Mouse (Mus musculus) ES-Bruce4 (cell line): Measurements from ENCODE around the gene Htr1f.

Experiments
- CTCF ChIP-seq: IDR thresholded peaks from one replicate; pipeline ENCODE4 v1.8.1; 2011; ENCODE audit warnings: low read depth, low read length
- EP300 ChIP-seq: IDR thresholded peaks from 2 replicates; pipeline ENCODE4 v1.6.1; 2011; ENCODE audit warnings: low read depth, low read length; ENCODE audit not compliant: insufficient read depth
- POLR2A ChIP-seq: IDR thresholded peaks from one replicate; pipeline ENCODE4 v1.8.1; 2011; ENCODE audit warnings: low read length; ENCODE audit not compliant: insufficient read depth

DNA sequence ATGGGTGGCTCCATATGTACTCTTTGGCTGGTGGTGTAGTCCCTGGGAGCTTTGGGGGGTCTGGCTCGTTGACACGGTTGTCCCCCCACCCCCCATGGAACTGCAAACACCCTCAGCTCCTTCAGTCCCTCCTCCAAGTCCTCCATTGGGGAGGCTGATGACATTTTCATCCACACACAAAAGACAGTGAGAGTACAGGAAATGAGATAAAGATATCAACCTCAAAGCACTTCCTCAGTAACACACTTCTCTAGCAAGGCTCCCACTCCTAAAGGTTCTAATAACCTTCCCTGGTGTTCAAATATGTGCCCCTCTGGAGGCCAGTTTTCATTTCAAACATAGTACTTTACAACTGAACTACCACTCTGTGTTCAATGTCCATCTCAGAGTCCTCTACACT is 118.6 kb downstream of the Htr1f start:
- TF ChIP-seq EP300 (no peak), CTCF (no peak), POLR2A (no peak)
